1 mouse cellular context compared by ENCODE assay signal in genomic region chr19:7018546-7018945, GRCm38 (mm10).
TF ChIP-seq lines count a peak whose summit lies in the region.

No protein-coding gene starts in this region.

TF ChIP-seq in CH12.LX, 34 proteins besides CTCF, POLR2A, EP300 and RAD21:
- no peak for TF ChIP-seq GABPA (IDR thresholded peaks at IDR 0.05; ENCODE audit: insufficient replicate concordance, low read depth, low read length)
- no peak for TF ChIP-seq ZNF384 (IDR thresholded peaks at IDR 0.05; ENCODE audit: low read depth, low read length)
- no peak for TF ChIP-seq RCOR1 (conservative IDR thresholded peaks at IDR 0.05; ENCODE audit: low read depth, low read length)
- TF ChIP-seq ZC3H11A (IDR thresholded peaks at IDR 0.05; ENCODE audit: low read depth, low read length): no peak
- TF ChIP-seq ZKSCAN1 (IDR thresholded peaks at IDR 0.05; ENCODE audit: borderline replicate concordance, low read depth, low read length): no peak
- no peak for TF ChIP-seq PAX5 (IDR thresholded peaks at IDR 0.05; ENCODE audit: low read length)
- no peak for TF ChIP-seq MAFK (IDR thresholded peaks at IDR 0.05; ENCODE audit: insufficient replicate concordance, low read length)
- no peak for TF ChIP-seq JUND (conservative IDR thresholded peaks at IDR 0.05; ENCODE audit: low read depth, low read length)
